Mouse (Mus musculus): ENCODE results near the gene Lamp2.
"Not testable (repeated sequence)": the region's sequence is repeated elsewhere in the genome, so short reads cannot be mapped to it uniquely, and the experiment has no call there.

Lamp2 gene

GRCm38 (mm10) chrX:38455890-38456634 is at the start of gene Lamp2:
Gene Lamp2, minus strand, starts transcription at chrX:38456454.
- peak; percentile 89 for DNase-seq

- no peak for DNase-seq
Observed at GRCm38 (mm10) chrX:38504846-38505245, 48.6 kb upstream of the Lamp2 start.

- DNase-seq: not testable (repeated sequence)
Observed at GRCm38 (mm10) chrX:38502182-38502581, 45.9 kb upstream of the Lamp2 start.

- not testable (repeated sequence) for DNase-seq
Observed at GRCm38 (mm10) chrX:38485464-38485863, 29.2 kb upstream of the Lamp2 start.

GRCm38 (mm10) chrX:38478583-38478982 is 22.3 kb upstream of the Lamp2 start:
- DNase-seq: no peak

GRCm38 (mm10) chrX:38473537-38474299 is 17.5 kb upstream of the Lamp2 start:
- peak; percentile 62 for DNase-seq

GRCm38 (mm10) chrX:38473164-38473536 is 16.9 kb upstream of the Lamp2 start:
- peak; percentile 4 for DNase-seq

- DNase-seq: no peak
Observed at GRCm38 (mm10) chrX:38466236-38466635, 10.0 kb upstream of the Lamp2 start.

- DNase-seq: no peak
Observed at GRCm38 (mm10) chrX:38463160-38463559, 6.9 kb upstream of the Lamp2 start.

GRCm38 (mm10) chrX:38462101-38462500 is 5.8 kb upstream of the Lamp2 start:
- DNase-seq: no peak

- no peak for DNase-seq
Observed at GRCm38 (mm10) chrX:38460887-38461286, 4.6 kb upstream of the Lamp2 start.

- no peak for DNase-seq
Observed at GRCm38 (mm10) chrX:38459076-38459475, 2.8 kb upstream of the Lamp2 start.

GRCm38 (mm10) chrX:38456635-38457006 is 367 bp upstream of the Lamp2 start:
- no peak for DNase-seq

- no peak for DNase-seq
Observed at GRCm38 (mm10) chrX:38455474-38455873, 780 bp downstream of the Lamp2 start.

GRCm38 (mm10) chrX:38454900-38455299 is 1.4 kb downstream of the Lamp2 start:
- DNase-seq: no peak

- no peak for DNase-seq
Observed at GRCm38 (mm10) chrX:38453924-38454323, 2.3 kb downstream of the Lamp2 start.

GRCm38 (mm10) chrX:38450476-38450875 is 5.8 kb downstream of the Lamp2 start:
- no peak for DNase-seq

- no peak for DNase-seq
Observed at GRCm38 (mm10) chrX:38445705-38446104, 10.5 kb downstream of the Lamp2 start.

GRCm38 (mm10) chrX:38442425-38442824 is 13.8 kb downstream of the Lamp2 start:
- DNase-seq: no peak

GRCm38 (mm10) chrX:38439629-38440028 is 16.6 kb downstream of the Lamp2 start:
- DNase-seq: no peak

GRCm38 (mm10) chrX:38438147-38438791 is 18.0 kb downstream of the Lamp2 start:
- DNase-seq: peak; percentile 81

GRCm38 (mm10) chrX:38429455-38429854 is 26.8 kb downstream of the Lamp2 start:
- DNase-seq: no peak

GRCm38 (mm10) chrX:38428818-38429440 is 27.3 kb downstream of the Lamp2 start:
- DNase-seq: peak; percentile 53
